Mouse (Mus musculus): ENCODE measurements around the gene Meiob. TPM values are rescaled to one million over a fixed set of nuclear protein-coding genes. Genes with fewer than 3 reads are reported as not detected.
A peak's percentile ranks its signal among the peaks of the same experiment; 100 is the strongest.

Meiob gene
- polyA plus RNA-seq, 1 experiment from 2014 or later = 0.06 TPM

GRCm38 (mm10) chr17:24858967-24859366 lies 54.9 kb downstream of the Meiob start:
- no peak overlapping the region for H3K27ac ChIP-seq (replicated peaks)
- H3K9me3 ChIP-seq (replicated peaks) = no peaks in the 10 kb centered on the region
- H3K27me3 ChIP-seq (ENCODE audit: low read depth, poor library complexity, severe bottlenecking) = no peaks in the 10 kb centered on the region
- WGBS = 91% methylated on average over 6 of the region's 6 CpGs
- peaks cover 49% of the 10 kb centered on the region for H3K36me3 ChIP-seq
- DNase-seq (ENCODE audit: low spot score) = no peak
- no peak overlapping the region for H3K4me3 ChIP-seq
- H3K4me1 ChIP-seq = no peaks in the 10 kb centered on the region

- no peak for DNase-seq (ENCODE audit: low spot score)
- Histone ChIP-seq H3K4me3 (no peak overlapping the region), H3K9me3 (replicated peaks) (no peaks in the 10 kb centered on the region), H3K4me1 (no peaks in the 10 kb centered on the region), H3K27me3 (ENCODE audit: low read depth, poor library complexity, severe bottlenecking) (no peaks in the 10 kb centered on the region), H3K27ac (replicated peaks) (no peak overlapping the region), H3K36me3 (peaks cover 43% of the 10 kb centered on the region)
- WGBS = 94% methylated on average over 8 of the region's 8 CpGs
These were observed 56.0 kb downstream of the Meiob start for GRCm38 (mm10) chr17:24860076-24860475.

- no peaks in the 10 kb centered on the region for H3K4me1 ChIP-seq
- 94% methylated on average over 3 of the region's 3 CpGs for WGBS
- DNase-seq (ENCODE audit: low spot score) = no peak
- H3K27me3 ChIP-seq (ENCODE audit: low read depth, poor library complexity, severe bottlenecking) = no peaks in the 10 kb centered on the region
- no peaks in the 10 kb centered on the region for H3K9me3 ChIP-seq (replicated peaks)
- H3K27ac ChIP-seq (replicated peaks) = no peak overlapping the region
- no peak overlapping the region for H3K4me3 ChIP-seq
- H3K36me3 ChIP-seq = peaks cover 34% of the 10 kb centered on the region
These were observed 57.7 kb downstream of the Meiob start for GRCm38 (mm10) chr17:24861785-24862184.

GRCm38 (mm10) chr17:24865776-24866175 lies 61.7 kb downstream of the Meiob start, which contains the start of gene Igfals:
Gene Igfals (plus strand): TSS chr17:24865997.
- Histone ChIP-seq H3K27ac (replicated peaks) (no peak within 1 kb of the TSS), H3K4me3 (no peak within 1 kb of the TSS), H3K27me3 (ENCODE audit: low read depth, poor library complexity, severe bottlenecking) (no peaks in the 10 kb centered on the region), H3K4me1 (no peaks in the 10 kb centered on the region), H3K36me3 (peaks cover 21% of the 10 kb centered on the region), H3K9me3 (replicated peaks) (no peaks in the 10 kb centered on the region)
- WGBS = 87% methylated on average over 8 of the region's 8 CpGs
- DNase-seq (ENCODE audit: low spot score) = no peak

GRCm38 (mm10) chr17:24867914-24868313 lies 63.8 kb downstream of the Meiob start:
- Histone ChIP-seq H3K27ac (replicated peaks) (no peak overlapping the region), H3K27me3 (ENCODE audit: low read depth, poor library complexity, severe bottlenecking) (no peaks in the 10 kb centered on the region), H3K4me3 (no peak overlapping the region), H3K36me3 (no peaks in the 10 kb centered on the region; the same call in 1 of the 2 replicates), H3K4me1 (no peaks in the 10 kb centered on the region), H3K9me3 (replicated peaks) (no peaks in the 10 kb centered on the region)
- WGBS = 93% methylated on average over 10 of the region's 10 CpGs
- DNase-seq (ENCODE audit: low spot score) = no peak

GRCm38 (mm10) chr17:24873695-24874404 lies 69.8 kb downstream of the Meiob start:
- H3K4me3 ChIP-seq = no peak overlapping the region
- H3K27ac ChIP-seq (replicated peaks) = no peak overlapping the region
- WGBS = 47% methylated on average over 4 of the region's 4 CpGs
- H3K4me1 ChIP-seq = peaks cover 12% of the 10 kb centered on the region
- H3K36me3 ChIP-seq = no peaks in the 10 kb centered on the region
- DNase-seq (ENCODE audit: low spot score) = no peak
- H3K9me3 ChIP-seq (replicated peaks) = no peaks in the 10 kb centered on the region
- no peaks in the 10 kb centered on the region for H3K27me3 ChIP-seq (ENCODE audit: low read depth, poor library complexity, severe bottlenecking)

- Histone ChIP-seq H3K27me3 (ENCODE audit: low read depth, poor library complexity, severe bottlenecking) (no peaks in the 10 kb centered on the region), H3K4me1 (peaks cover 12% of the 10 kb centered on the region), H3K36me3 (no peaks in the 10 kb centered on the region), H3K27ac (replicated peaks) (no peak overlapping the region), H3K9me3 (replicated peaks) (no peaks in the 10 kb centered on the region), H3K4me3 (no peak overlapping the region)
- 71% methylated on average over 1 of the region's 1 CpGs for WGBS
- no peak for DNase-seq (ENCODE audit: low spot score)
These were observed 70.3 kb downstream of the Meiob start for GRCm38 (mm10) chr17:24874405-24874745.

GRCm38 (mm10) chr17:24874989-24875388 lies 70.9 kb downstream of the Meiob start:
- Histone ChIP-seq H3K4me3 (no peak overlapping the region), H3K4me1 (peaks cover 12% of the 10 kb centered on the region), H3K27me3 (ENCODE audit: low read depth, poor library complexity, severe bottlenecking) (no peaks in the 10 kb centered on the region), H3K9me3 (replicated peaks) (no peaks in the 10 kb centered on the region), H3K27ac (replicated peaks) (no peak overlapping the region), H3K36me3 (no peaks in the 10 kb centered on the region)
- WGBS = 78% methylated on average over 8 of the region's 8 CpGs
- DNase-seq (ENCODE audit: low spot score) = no peak

GRCm38 (mm10) chr17:24877336-24878116 lies 73.4 kb downstream of the Meiob start:
- no peak for DNase-seq (ENCODE audit: low spot score)
- Histone ChIP-seq H3K4me3 (no peak overlapping the region), H3K4me1 (peaks cover 12% of the 10 kb centered on the region), H3K36me3 (peaks cover 6% of the 10 kb centered on the region), H3K9me3 (replicated peaks) (no peaks in the 10 kb centered on the region), H3K27ac (replicated peaks) (0 out of 2 replicates have a peak overlapping the region, but pooled peaks have one; percentile 52), H3K27me3 (ENCODE audit: low read depth, poor library complexity, severe bottlenecking) (no peaks in the 10 kb centered on the region)
- WGBS = 66% methylated on average over 10 of the region's 10 CpGs

GRCm38 (mm10) chr17:24878117-24878397 lies 74.0 kb downstream of the Meiob start:
- Histone ChIP-seq H3K27me3 (ENCODE audit: low read depth, poor library complexity, severe bottlenecking) (no peaks in the 10 kb centered on the region), H3K4me1 (peaks cover 12% of the 10 kb centered on the region), H3K4me3 (no peak overlapping the region), H3K36me3 (peaks cover 12% of the 10 kb centered on the region), H3K27ac (replicated peaks) (peak overlapping the region; percentile 52; the same call in 1 of the 2 replicates), H3K9me3 (replicated peaks) (no peaks in the 10 kb centered on the region)
- DNase-seq (ENCODE audit: low spot score) = no peak
- WGBS = 51% methylated on average over 5 of the region's 5 CpGs

GRCm38 (mm10) chr17:24878531-24878930 lies 74.4 kb downstream of the Meiob start:
- Histone ChIP-seq H3K27me3 (ENCODE audit: low read depth, poor library complexity, severe bottlenecking) (no peaks in the 10 kb centered on the region), H3K27ac (replicated peaks) (peak overlapping the region; percentile 52; the same call in 1 of the 2 replicates), H3K4me1 (peaks cover 12% of the 10 kb centered on the region), H3K36me3 (peaks cover 16% of the 10 kb centered on the region), H3K9me3 (replicated peaks) (no peaks in the 10 kb centered on the region), H3K4me3 (no peak overlapping the region)
- no peak for DNase-seq (ENCODE audit: low spot score)
- WGBS = 76% methylated on average over 8 of the region's 8 CpGs

GRCm38 (mm10) chr17:24881738-24882440 lies 77.8 kb downstream of the Meiob start:
- DNase-seq (ENCODE audit: low spot score) = peak; percentile 47
- 0 out of 2 replicates have a peak overlapping the region, but pooled peaks have one; percentile 33 for H3K27ac ChIP-seq (replicated peaks)
- no peaks in the 10 kb centered on the region for H3K27me3 ChIP-seq (ENCODE audit: low read depth, poor library complexity, severe bottlenecking)
- 54% methylated on average over 7 of the region's 7 CpGs for WGBS
- H3K9me3 ChIP-seq (replicated peaks) = no peaks in the 10 kb centered on the region
- peaks cover 22% of the 10 kb centered on the region for H3K4me1 ChIP-seq
- H3K4me3 ChIP-seq = no peak overlapping the region
- peaks cover 28% of the 10 kb centered on the region for H3K36me3 ChIP-seq

- Histone ChIP-seq H3K27ac (replicated peaks) (no peak overlapping the region), H3K4me1 (peaks cover 29% of the 10 kb centered on the region), H3K36me3 (peaks cover 37% of the 10 kb centered on the region), H3K9me3 (replicated peaks) (no peaks in the 10 kb centered on the region), H3K27me3 (ENCODE audit: low read depth, poor library complexity, severe bottlenecking) (no peaks in the 10 kb centered on the region), H3K4me3 (peak overlapping the region; percentile 72; the same call in 1 of the 2 replicates)
- no peak for DNase-seq (ENCODE audit: low spot score)
- WGBS = 86% methylated on average over 6 of the region's 6 CpGs
These were observed 80.3 kb downstream of the Meiob start for GRCm38 (mm10) chr17:24884391-24884790.
